Mouse (Mus musculus) lung, adult 2 months (tissue): ENCODE measurements around the gene Sumo2.

Experiments
- CTCF ChIP-seq: fragments of 200-500 bp; IDR thresholded peaks from 2 replicates; pipeline ENCODE4 v1.5.1; 2011; ENCODE audit warnings: mild to moderate bottlenecking, low read length, control low read depth; ENCODE audit not compliant: insufficient read depth
- POLR2A ChIP-seq: fragments of 200-500 bp; IDR thresholded peaks from 2 replicates; pipeline ENCODE4 v1.6.1; 2011; ENCODE audit warnings: low read depth, mild to moderate bottlenecking, control low read depth, low read length, borderline replicate concordance; ENCODE audit errors: extremely low read depth

DNA sequence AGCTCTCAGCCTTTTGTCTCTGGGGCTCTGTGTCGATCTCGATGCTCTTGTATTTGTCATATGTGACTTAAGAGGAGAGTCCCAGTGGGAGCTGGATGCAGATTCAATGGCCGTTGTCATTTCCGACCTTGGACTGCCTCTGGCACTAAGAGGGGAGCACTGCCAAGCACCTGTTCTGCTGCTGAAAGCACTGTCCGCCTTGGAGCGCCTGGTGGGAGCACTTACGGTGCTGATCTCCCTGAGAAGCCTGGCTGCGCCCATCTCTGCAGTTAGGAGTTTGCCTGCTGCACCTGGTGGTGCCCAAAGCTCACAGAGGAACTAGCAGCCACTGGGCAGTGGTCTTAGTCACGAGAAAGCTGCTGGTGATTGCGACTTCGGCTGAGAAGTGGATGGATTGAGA, 52.8 kb downstream of the Sumo2 start:
- TF ChIP-seq CTCF (no peak), POLR2A (no peak)
